Mouse (Mus musculus): ENCODE data around the gene Haus5. TPM values are rescaled to one million over a fixed set of nuclear protein-coding genes. Genes with fewer than 3 reads are reported as not detected.

Gene Haus5
- polyA plus RNA-seq (2015; fragmentation: Nextera tagmentation; extraction: Ambion mirVana) = 37.8 and 41.2 TPM in 2 replicates

DNA sequence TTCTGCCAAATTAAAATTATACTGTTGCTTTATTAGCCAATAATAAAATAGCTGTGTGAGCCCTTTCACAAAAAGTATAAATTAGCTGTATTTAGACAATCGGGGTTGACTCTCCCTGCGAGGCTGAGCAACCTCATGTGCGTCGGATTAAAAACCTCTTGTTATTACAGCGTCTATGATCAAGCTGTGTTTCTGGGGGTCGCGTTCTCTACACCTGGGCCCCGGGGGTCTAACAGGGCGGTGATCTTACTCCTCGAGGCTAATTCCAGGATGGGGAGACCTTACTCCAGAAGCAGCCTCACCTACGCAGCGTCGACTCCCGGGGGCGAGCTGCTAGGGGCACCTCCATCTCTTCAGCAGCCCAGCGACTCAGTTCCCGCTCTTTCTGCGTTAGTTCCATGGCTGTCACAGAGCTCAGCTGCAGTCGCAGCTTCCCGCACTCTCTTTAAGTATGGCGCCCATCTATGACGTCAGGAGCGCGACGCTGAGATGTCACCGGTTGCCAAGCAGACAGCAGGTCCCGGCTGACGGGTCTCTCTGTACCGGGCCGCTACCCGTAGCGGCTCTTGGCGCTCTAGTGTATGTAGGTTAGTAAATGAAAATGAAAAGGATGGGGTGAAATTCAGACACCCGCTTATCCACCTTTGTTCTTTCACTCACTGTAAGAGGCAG, at the start of gene Haus5:
Haus5 (minus strand) TSS at position 466 of the 672 bp plus-strand sequence.
- H3K9ac ChIP-seq = peak within 1 kb of the TSS; percentile 86
- peaks cover 14% of the 10 kb centered on the region; the same call in 1 of the 2 replicates for H3K4me1 ChIP-seq
- H3K4me2 ChIP-seq (replicated peaks) = peak within 1 kb of the TSS; percentile 87
- under 1% methylated on average over 34 of the region's 34 CpGs for WGBS
- peak within 1 kb of the TSS; percentile 79 for H3K4me3 ChIP-seq (replicated peaks)
- peak; percentile 90 for ATAC-seq (ENCODE audit: insufficient number of reproducible peaks, low FRiP score, low TSS enrichment, low read depth)
- H3K9me3 ChIP-seq (replicated peaks) = no peaks in the 10 kb centered on the region
- 0 out of 2 replicates have a peak within 1 kb of the TSS, but pooled peaks have one; percentile 44 for H3K27ac ChIP-seq (replicated peaks)
- no peaks in the 10 kb centered on the region for H3K27me3 ChIP-seq
- H3K36me3 ChIP-seq = peaks cover 27% of the 10 kb centered on the region

- H3K27ac ChIP-seq (replicated peaks) = no peak within 1 kb of the TSS
- no peaks in the 10 kb centered on the region for H3K9me3 ChIP-seq (replicated peaks)
- no peak for ATAC-seq (ENCODE audit: insufficient number of reproducible peaks, low FRiP score, low TSS enrichment, low read depth)
- WGBS = 82% methylated on average over 3 of the region's 3 CpGs
- H3K9ac ChIP-seq = no peak within 1 kb of the TSS
- peaks cover 1% of the 10 kb centered on the region for H3K4me1 ChIP-seq
- peaks cover 20% of the 10 kb centered on the region for H3K27me3 ChIP-seq
- no peak within 1 kb of the TSS for H3K4me3 ChIP-seq (replicated peaks)
- H3K4me2 ChIP-seq (replicated peaks) = no peak within 1 kb of the TSS
- no peaks in the 10 kb centered on the region for H3K36me3 ChIP-seq
These were observed 47.1 kb upstream of the Haus5 start, which contains the start of gene Atp4a for GRCm38 (mm10) chr7:30711942-30712341. Gene Atp4a, plus strand, starts transcription at chr7:30712209.

DNA sequence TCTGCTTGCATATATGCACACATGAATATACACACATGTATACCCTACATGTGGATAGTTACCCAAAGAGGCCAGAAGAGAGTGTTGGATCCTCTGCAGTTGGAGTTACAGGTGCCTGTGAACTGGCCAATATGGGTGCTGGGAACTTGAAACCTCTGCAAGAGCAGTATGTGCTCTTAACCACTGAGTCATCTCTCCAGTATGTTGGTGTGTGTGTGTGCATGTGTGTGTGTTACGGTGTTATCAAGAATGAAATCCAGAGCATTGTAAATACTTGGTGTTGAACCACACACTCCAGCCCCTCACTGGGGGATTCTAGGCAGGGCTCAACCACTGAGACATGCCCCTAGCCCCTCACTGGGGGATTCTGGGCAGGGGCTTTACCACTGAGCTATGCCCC, 42.6 kb upstream of the Haus5 start:
- H3K36me3 ChIP-seq = no peaks in the 10 kb centered on the region
- H3K9me3 ChIP-seq (replicated peaks) = no peaks in the 10 kb centered on the region
- ATAC-seq (ENCODE audit: insufficient number of reproducible peaks, low FRiP score, low TSS enrichment, low read depth) = no peak
- H3K4me2 ChIP-seq (replicated peaks) = no peak overlapping the region
- no peak overlapping the region for H3K4me3 ChIP-seq (replicated peaks)
- 87% methylated on average over 1 of the region's 1 CpGs for WGBS
- no peaks in the 10 kb centered on the region; the same call in 1 of the 2 replicates for H3K27me3 ChIP-seq
- no peak overlapping the region for H3K27ac ChIP-seq (replicated peaks)
- no peaks in the 10 kb centered on the region for H3K4me1 ChIP-seq
- H3K9ac ChIP-seq = no peak overlapping the region

DNA sequence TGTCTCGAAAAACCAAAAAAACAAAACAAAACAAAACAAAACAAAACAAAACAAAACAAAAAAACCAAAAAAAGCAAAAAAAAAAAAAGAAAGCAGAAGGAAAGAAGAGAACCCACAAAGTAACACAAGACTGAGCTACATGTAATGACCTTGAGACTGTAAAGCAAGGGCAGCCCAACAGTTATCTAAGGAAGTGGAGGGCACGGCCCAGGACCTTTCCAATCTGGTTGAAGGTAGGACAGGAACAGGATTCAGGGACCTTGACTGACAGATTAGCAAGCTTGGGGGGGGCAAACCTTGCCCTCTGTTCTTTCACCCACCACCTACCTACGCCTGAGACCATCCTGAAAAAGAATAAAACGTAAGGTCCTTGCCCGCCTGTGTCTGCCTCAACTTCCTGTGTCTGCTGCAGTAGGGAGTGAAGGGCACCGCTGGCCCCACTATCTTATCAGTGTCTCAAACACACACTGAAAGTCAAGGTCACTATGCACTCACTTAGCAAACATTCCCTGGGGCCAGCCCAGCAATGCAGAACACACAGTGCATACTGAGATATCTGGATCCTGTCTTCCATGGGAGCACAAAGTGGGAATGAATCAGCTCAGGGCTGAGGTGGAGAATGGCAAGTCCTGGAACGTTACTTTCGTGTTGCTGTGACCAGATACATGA, 41.6 kb upstream of the Haus5 start:
- 73% methylated on average over 8 of the region's 8 CpGs for WGBS
- no peak for ATAC-seq (ENCODE audit: insufficient number of reproducible peaks, low FRiP score, low TSS enrichment, low read depth)
- Histone ChIP-seq H3K27me3 (no peaks in the 10 kb centered on the region; the same call in 1 of the 2 replicates), H3K9ac (no peak overlapping the region), H3K4me3 (replicated peaks) (no peak overlapping the region), H3K4me2 (replicated peaks) (no peak overlapping the region), H3K9me3 (replicated peaks) (no peaks in the 10 kb centered on the region), H3K4me1 (no peaks in the 10 kb centered on the region), H3K27ac (replicated peaks) (no peak overlapping the region), H3K36me3 (no peaks in the 10 kb centered on the region)

GRCm38 (mm10) chr7:30698589-30698988, 33.8 kb upstream of the Haus5 start, which contains the start of gene 2200002J24Rik:
Gene 2200002J24Rik, plus strand, starts transcription at chr7:30698926.
- H3K9me3 ChIP-seq (replicated peaks) = no peaks in the 10 kb centered on the region
- H3K9ac ChIP-seq = no peak within 1 kb of the TSS
- H3K36me3 ChIP-seq = no peaks in the 10 kb centered on the region
- no peak within 1 kb of the TSS for H3K4me2 ChIP-seq (replicated peaks)
- ATAC-seq (ENCODE audit: insufficient number of reproducible peaks, low FRiP score, low TSS enrichment, low read depth) = no peak
- 0 out of 2 replicates have a peak, but pooled peaks cover 5% of the 10 kb centered on the region for H3K4me1 ChIP-seq
- H3K27me3 ChIP-seq = no peaks in the 10 kb centered on the region
- H3K4me3 ChIP-seq (replicated peaks) = no peak within 1 kb of the TSS
- WGBS = 40% methylated on average over 9 of the region's 9 CpGs
- no peak within 1 kb of the TSS for H3K27ac ChIP-seq (replicated peaks)

GRCm38 (mm10) chr7:30698101-30698500, 33.3 kb upstream of the Haus5 start:
- ATAC-seq (ENCODE audit: insufficient number of reproducible peaks, low FRiP score, low TSS enrichment, low read depth) = no peak
- Histone ChIP-seq H3K27ac (replicated peaks) (no peak overlapping the region), H3K4me3 (replicated peaks) (no peak overlapping the region), H3K36me3 (no peaks in the 10 kb centered on the region), H3K9ac (no peak overlapping the region), H3K4me2 (replicated peaks) (no peak overlapping the region), H3K4me1 (0 out of 2 replicates have a peak, but pooled peaks cover 5% of the 10 kb centered on the region), H3K9me3 (replicated peaks) (no peaks in the 10 kb centered on the region), H3K27me3 (no peaks in the 10 kb centered on the region)
- WGBS = 46% methylated on average over 5 of the region's 5 CpGs

GRCm38 (mm10) chr7:30688325-30688724, 23.5 kb upstream of the Haus5 start:
- Histone ChIP-seq H3K4me1 (no peaks in the 10 kb centered on the region), H3K9ac (no peak overlapping the region), H3K4me2 (replicated peaks) (no peak overlapping the region), H3K9me3 (replicated peaks) (no peaks in the 10 kb centered on the region), H3K4me3 (replicated peaks) (no peak overlapping the region), H3K27me3 (peaks cover 18% of the 10 kb centered on the region), H3K27ac (replicated peaks) (no peak overlapping the region), H3K36me3 (no peaks in the 10 kb centered on the region)
- no peak for ATAC-seq (ENCODE audit: insufficient number of reproducible peaks, low FRiP score, low TSS enrichment, low read depth)
- WGBS = 61% methylated on average over 6 of the region's 6 CpGs

DNA sequence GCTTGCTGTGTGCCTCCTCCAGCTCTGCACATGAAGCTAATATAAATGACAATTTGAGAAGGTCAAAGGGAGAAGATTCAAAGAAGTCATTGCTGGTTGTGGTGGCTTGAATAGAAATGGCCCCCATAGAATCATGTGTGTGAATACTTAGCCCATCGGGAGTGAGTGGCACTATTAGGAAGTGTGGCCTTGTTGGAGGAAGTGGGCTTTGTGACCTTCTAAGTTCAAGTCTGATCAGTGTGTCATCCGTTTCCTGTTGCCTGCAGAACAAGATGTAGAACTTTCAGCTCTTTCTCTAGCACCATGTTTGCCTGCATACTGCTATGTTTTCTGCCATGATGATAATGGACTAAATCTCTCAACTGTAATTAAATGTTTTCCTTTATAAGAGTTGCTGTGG, 18.6 kb upstream of the Haus5 start:
- H3K27ac ChIP-seq (replicated peaks) = no peak overlapping the region
- H3K9me3 ChIP-seq (replicated peaks) = no peaks in the 10 kb centered on the region
- H3K4me2 ChIP-seq (replicated peaks) = no peak overlapping the region
- no peak overlapping the region for H3K9ac ChIP-seq
- no peak for ATAC-seq (ENCODE audit: insufficient number of reproducible peaks, low FRiP score, low TSS enrichment, low read depth)
- no peaks in the 10 kb centered on the region for H3K36me3 ChIP-seq
- no peaks in the 10 kb centered on the region for H3K4me1 ChIP-seq
- H3K27me3 ChIP-seq = peaks cover 18% of the 10 kb centered on the region
- no peak overlapping the region for H3K4me3 ChIP-seq (replicated peaks)
- WGBS = 84% methylated on average over 2 of the region's 2 CpGs

- no peaks in the 10 kb centered on the region for H3K36me3 ChIP-seq
- peaks cover 8% of the 10 kb centered on the region for H3K27me3 ChIP-seq
- H3K4me3 ChIP-seq (replicated peaks) = no peak overlapping the region
- no peak overlapping the region for H3K9ac ChIP-seq
- H3K27ac ChIP-seq (replicated peaks) = no peak overlapping the region
- ATAC-seq (ENCODE audit: insufficient number of reproducible peaks, low FRiP score, low TSS enrichment, low read depth) = no peak
- no peaks in the 10 kb centered on the region for H3K4me1 ChIP-seq
- no peaks in the 10 kb centered on the region for H3K9me3 ChIP-seq (replicated peaks)
- H3K4me2 ChIP-seq (replicated peaks) = no peak overlapping the region
- 48% methylated on average over 5 of the region's 5 CpGs for WGBS
These were observed 17.1 kb upstream of the Haus5 start for GRCm38 (mm10) chr7:30681897-30682296.

DNA sequence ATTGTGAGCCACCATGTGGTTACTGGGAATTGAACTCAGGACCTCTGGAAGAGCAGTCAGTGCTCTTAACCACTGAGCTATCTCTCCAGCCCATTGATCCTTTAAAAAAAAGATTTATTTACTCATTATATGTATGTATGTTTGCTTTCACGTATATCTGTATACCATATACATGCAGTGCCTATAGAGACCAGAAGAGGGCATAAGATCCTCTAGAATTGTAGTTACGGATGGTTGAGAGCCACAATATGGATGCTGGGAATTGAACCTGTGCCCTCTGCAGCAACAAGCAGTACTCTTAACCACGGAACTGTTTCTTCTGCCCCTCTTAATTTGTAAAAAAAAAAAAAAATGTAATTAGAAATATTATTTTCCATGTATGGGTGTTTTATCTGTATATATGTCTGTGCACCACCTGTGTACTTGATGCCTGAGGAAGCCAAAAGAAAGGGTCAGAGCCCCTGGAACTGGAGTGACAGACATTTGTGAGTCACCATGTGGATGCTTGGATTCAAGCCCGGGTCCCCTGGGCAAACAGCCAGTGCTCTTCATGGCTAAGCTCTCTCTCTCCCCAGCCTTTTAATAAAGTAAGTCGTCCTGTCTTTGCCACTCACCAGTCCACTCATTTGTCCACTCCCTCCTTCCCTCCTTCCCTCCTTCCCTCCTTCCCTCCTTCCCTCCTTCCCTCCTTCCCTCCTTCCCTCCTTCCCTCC, 13.6 kb upstream of the Haus5 start:
- no peaks in the 10 kb centered on the region for H3K4me1 ChIP-seq
- H3K9me3 ChIP-seq (replicated peaks) = no peaks in the 10 kb centered on the region
- H3K27me3 ChIP-seq = peaks cover 5% of the 10 kb centered on the region; the same call in 1 of the 2 replicates
- no peak overlapping the region for H3K4me3 ChIP-seq (replicated peaks)
- ATAC-seq (ENCODE audit: insufficient number of reproducible peaks, low FRiP score, low TSS enrichment, low read depth) = no peak
- 65% methylated on average over 5 of the region's 5 CpGs for WGBS
- no peak overlapping the region for H3K4me2 ChIP-seq (replicated peaks)
- H3K9ac ChIP-seq = no peak overlapping the region
- no peak overlapping the region for H3K27ac ChIP-seq (replicated peaks)
- H3K36me3 ChIP-seq = no peaks in the 10 kb centered on the region

- Histone ChIP-seq H3K4me1 (no peaks in the 10 kb centered on the region), H3K27ac (replicated peaks) (no peak within 1 kb of the TSS), H3K4me2 (replicated peaks) (no peak within 1 kb of the TSS), H3K4me3 (replicated peaks) (no peak within 1 kb of the TSS), H3K9ac (no peak within 1 kb of the TSS), H3K27me3 (no peaks in the 10 kb centered on the region; the same call in 1 of the 2 replicates), H3K36me3 (no peaks in the 10 kb centered on the region), H3K9me3 (replicated peaks) (no peaks in the 10 kb centered on the region)
- no peak for ATAC-seq (ENCODE audit: insufficient number of reproducible peaks, low FRiP score, low TSS enrichment, low read depth)
- WGBS = 71% methylated on average over 9 of the region's 9 CpGs
These were observed 6.7 kb upstream of the Haus5 start, which contains the start of gene Pmis2 for GRCm38 (mm10) chr7:30671480-30671879. Gene Pmis2, minus strand, starts transcription at chr7:30671605.

All from embryonic facial prominence, embryonic 15.5 days (tissue).